In genomic region chr1:33714796-33715195, GRCm38 (mm10) we compare ENCODE assay signal across 10 mouse cellular contexts. TPM values are rescaled to one million over a fixed set of nuclear protein-coding genes. Genes with fewer than 3 reads are reported as not detected.
DNase-seq lines count a peak whose midpoint lies in the region; ATAC-seq lines count a peak whose summit lies in the region.
"Had no signal": no experiment of that assay in that cellular context is flagged by ENCODE, and none has a peak within 500 bp of the region (broad histone marks: within the 10 kb centered on the region; RNA-seq: fewer than 3 reads in every experiment).

No protein-coding gene starts in this region.

- intact Hi-C loops in heart, postnatal 25 days (cut with DNase I): no loop called here

- no peak overlapping the region for H3K9ac ChIP-seq in heart, embryonic 11.5 days (ENCODE audit: low read depth, low read length)
- H3K9ac ChIP-seq in forebrain, embryonic 12.5 days: no peak overlapping the region

- no peaks in the 10 kb centered on the region for H3K9me3 ChIP-seq in heart, embryonic 11.5 days (replicated peaks; ENCODE audit: control insufficient read depth, low read length)
- H3K9me3 ChIP-seq in forebrain, embryonic 12.5 days: no peaks in the 10 kb centered on the region
- H3K9me3 ChIP-seq: megakaryocyte, embryonic 14.5 days had no signal

- no peak overlapping the region for H3K27ac ChIP-seq in heart, embryonic 11.5 days (ENCODE audit: low read depth, low read length)
- H3K27ac ChIP-seq in forebrain, embryonic 12.5 days: no peak overlapping the region

- no peaks in the 10 kb centered on the region for H3K27me3 ChIP-seq in heart, embryonic 11.5 days (ENCODE audit: control insufficient read depth, insufficient read depth, low read length)
- no peaks in the 10 kb centered on the region for H3K27me3 ChIP-seq in forebrain, embryonic 12.5 days

- no peak overlapping the region for H3K4me3 ChIP-seq in heart, embryonic 11.5 days (ENCODE audit: low read depth, low read length)
- no peak overlapping the region for H3K4me3 ChIP-seq in forebrain, embryonic 12.5 days (replicated peaks)
- H3K4me3 ChIP-seq: megakaryocyte, embryonic 14.5 days had no signal

- DNase-seq in heart, postnatal 25 days (ENCODE audit: low spot score): no peak
- peak; percentile 92 for DNase-seq in ES-CJ7 (ENCODE audit: low read depth, low spot score)
- DNase-seq in right cerebral cortex, adult 2 months (ENCODE audit: low spot score in 2 of 2): no peak
- DNase-seq in cerebellum, postnatal 25 days: no peak
- no peak for DNase-seq in adrenal gland, postnatal 14 days
- DNase-seq: cerebellum, postnatal 36 days had no signal

- peak overlapping the region; percentile 45 for H3K4me2 ChIP-seq in heart, embryonic 11.5 days
- peak overlapping the region; percentile 26 for H3K4me2 ChIP-seq in forebrain, embryonic 12.5 days

- H3K4me1 ChIP-seq in heart, embryonic 11.5 days (ENCODE audit: control insufficient read depth, insufficient read depth, low read length): 0 out of 2 replicates have a peak, but pooled peaks cover 4% of the 10 kb centered on the region
- H3K4me1 ChIP-seq in forebrain, embryonic 12.5 days: peaks cover 12% of the 10 kb centered on the region

- no peak for ATAC-seq in heart, embryonic 11.5 days (replicated peaks; ENCODE audit: insufficient number of reproducible peaks, low FRiP score, low TSS enrichment)
- peak; percentile 64; the same call in 1 of the 2 replicates for ATAC-seq in forebrain, embryonic 12.5 days (ENCODE audit: low FRiP score)
- peak; percentile 43; the same call in 1 of the 2 replicates for ATAC-seq in megakaryocyte-erythroid progenitor cell, adult 5-6 weeks (replicated peaks; ENCODE audit: low FRiP score, low TSS enrichment, poor library complexity, severe bottlenecking)

- 4% methylated on average over 10 of the region's 10 CpGs for WGBS in heart, embryonic 11.5 days (ENCODE audit: insufficient replicate concordance)
- 7% methylated on average over 10 of the region's 10 CpGs for WGBS in forebrain, embryonic 12.5 days

- no peaks in the 10 kb centered on the region for H3K36me3 ChIP-seq in heart, embryonic 11.5 days (ENCODE audit: control insufficient read depth, insufficient read depth, low read length)
- H3K36me3 ChIP-seq in forebrain, embryonic 12.5 days (replicated peaks): no peaks in the 10 kb centered on the region

RNA-seq across cellular contexts. Expression of gene Rab23, which starts 4.9 kb away (rescaled TPM):
- polyA plus RNA-seq in heart, embryonic 11.5 days (2014; fragmentation: Nextera tagmentation; extraction: Ambion mirVana): 14.2 and 14.4 TPM in 2 replicates
- 1 to 10 TPM; 7.9 to 9.0 TPM for total RNA-seq in heart, postnatal 25 days (2021)
- 30.7 and 32.3 TPM in 2 replicates for polyA plus RNA-seq in forebrain, embryonic 12.5 days (2016; fragmentation: Nextera tagmentation; extraction: Ambion mirVana)
- 1.6 and 3.5 TPM in 2 replicates for total RNA-seq in megakaryocyte-erythroid progenitor cell, adult 5-6 weeks (2014; fragmentation: Nextera tagmentation)
- 0.99 and 4.2 TPM in 2 replicates for total RNA-seq in megakaryocyte-erythroid progenitor cell, adult 5-6 weeks (2017)
- total RNA-seq in adrenal gland, postnatal 14 days (2021): 12.0 and 15.2 TPM in 2 replicates

RNA-seq across cellular contexts. Expression of gene Bag2, which starts 42.8 kb away (rescaled TPM):
- 96.4 and 99.9 TPM in 2 replicates for polyA plus RNA-seq in heart, embryonic 11.5 days (2014; fragmentation: Nextera tagmentation; extraction: Ambion mirVana)
- 10 to 100 TPM; 30.1 to 34.9 TPM for total RNA-seq in heart, postnatal 25 days (2021)
- 28.3 and 29.0 TPM in 2 replicates for polyA plus RNA-seq in forebrain, embryonic 12.5 days (2016; fragmentation: Nextera tagmentation; extraction: Ambion mirVana)
- total RNA-seq in megakaryocyte-erythroid progenitor cell, adult 5-6 weeks (2014; fragmentation: Nextera tagmentation): 66.0 and 89.5 TPM in 2 replicates
- 64.8 and 76.6 TPM in 2 replicates for total RNA-seq in megakaryocyte-erythroid progenitor cell, adult 5-6 weeks (2017)
- 17.8 and 18.7 TPM in 2 replicates for total RNA-seq in adrenal gland, postnatal 14 days (2021)

RNA-seq across cellular contexts. Expression of gene Prim2, which starts 45.2 kb away (rescaled TPM):
- polyA plus RNA-seq in heart, embryonic 11.5 days (2014; fragmentation: Nextera tagmentation; extraction: Ambion mirVana): 25.5 and 27.8 TPM in 2 replicates
- total RNA-seq in heart, postnatal 25 days (2021): 1 to 10 TPM; 2.3 to 2.5 TPM
- 50.0 and 50.7 TPM in 2 replicates for polyA plus RNA-seq in forebrain, embryonic 12.5 days (2016; fragmentation: Nextera tagmentation; extraction: Ambion mirVana)
- total RNA-seq in megakaryocyte-erythroid progenitor cell, adult 5-6 weeks (2014; fragmentation: Nextera tagmentation): 88.7 and 102 TPM in 2 replicates
- total RNA-seq in megakaryocyte-erythroid progenitor cell, adult 5-6 weeks (2017): 94.2 and 137 TPM in 2 replicates
- total RNA-seq in adrenal gland, postnatal 14 days (2021): 8.4 and 8.5 TPM in 2 replicates
